Mouse (Mus musculus) natural killer cell, adult 2 months (primary cell): ENCODE measurements around the gene Wfdc3.
"Not testable (repeated sequence)": the region's sequence is repeated elsewhere in the genome, so short reads cannot be mapped to it uniquely, and the experiment has no call there.

Experiments
- DNase-seq, 2 experiments: peaks; one replicate each; pipeline ENCODE4 v3.0.0; 2022; ENCODE audit warnings: low spot score in 2 of 2

Wfdc3 gene

DNA sequence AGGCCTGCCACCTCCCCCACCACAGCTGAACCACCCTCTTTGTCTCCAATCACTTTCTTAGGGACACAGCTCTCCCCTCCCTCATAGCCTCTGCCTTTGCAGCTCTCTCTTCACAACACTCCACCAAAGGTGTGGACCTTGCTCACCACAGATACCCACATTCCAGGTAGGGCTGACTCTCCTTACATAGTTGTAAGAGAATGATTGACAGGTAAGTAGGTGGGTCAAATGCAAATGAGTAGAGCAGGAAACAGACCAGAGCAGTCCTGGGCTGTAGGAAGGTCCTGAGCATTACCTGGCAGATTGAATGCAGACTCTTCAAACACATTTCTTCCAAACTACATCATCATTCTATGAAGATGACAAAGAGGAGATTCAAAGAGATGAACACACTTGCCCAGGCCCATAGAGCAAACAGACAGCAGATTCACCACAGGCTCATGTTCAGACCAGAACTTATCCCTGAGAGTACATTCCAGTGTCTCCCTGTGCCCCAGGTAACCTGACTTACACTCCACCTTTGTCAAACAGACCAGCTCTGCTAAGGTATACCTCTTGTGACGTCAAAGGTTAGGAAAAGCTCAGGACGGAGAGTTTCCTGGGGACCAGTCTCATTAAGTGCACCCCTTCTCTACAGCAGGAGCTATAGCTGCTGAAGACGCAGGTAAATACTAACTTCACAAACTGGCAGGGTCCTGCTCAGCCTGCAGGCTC, 8.2 kb downstream of the Wfdc3 start:
- no peak for DNase-seq

DNA sequence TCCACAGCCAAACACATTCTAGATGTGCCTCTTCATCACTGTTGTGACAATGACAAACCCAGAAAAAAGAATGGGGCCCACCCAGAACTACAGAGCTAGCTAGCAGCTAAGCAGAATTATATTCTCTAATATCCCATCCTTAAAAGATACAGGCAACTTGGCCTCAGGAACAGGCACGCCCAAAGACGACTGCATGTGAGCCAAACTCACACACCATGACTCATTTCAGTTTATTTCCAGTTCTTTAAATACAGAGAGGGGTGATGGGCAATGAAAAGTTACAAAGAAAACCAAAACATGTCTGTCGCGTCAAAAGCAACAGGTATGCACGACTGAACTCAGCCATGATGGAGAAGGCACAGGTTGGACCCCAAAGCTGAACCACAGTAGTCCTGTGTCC, 10.3 kb downstream of the Wfdc3 start:
- no peak for DNase-seq

DNA sequence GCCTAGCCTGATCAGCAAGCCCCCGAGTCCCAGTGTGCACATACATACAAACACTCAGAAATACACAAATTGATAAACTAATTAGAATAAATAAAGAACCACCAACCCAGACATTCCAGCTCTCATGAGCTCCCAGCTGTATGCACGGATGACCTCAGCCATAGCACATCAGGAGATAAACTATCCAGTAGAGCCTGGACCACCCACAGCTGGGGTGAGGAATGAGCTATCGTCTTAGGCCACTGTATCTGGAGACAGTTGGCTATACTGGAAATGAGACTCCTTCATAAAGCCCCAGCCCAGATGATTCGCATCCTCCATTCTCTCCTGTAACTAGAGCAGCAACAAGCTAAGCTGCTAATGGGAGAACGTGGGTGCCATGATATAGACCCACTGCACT, 10.9 kb downstream of the Wfdc3 start:
- no peak for DNase-seq

DNA sequence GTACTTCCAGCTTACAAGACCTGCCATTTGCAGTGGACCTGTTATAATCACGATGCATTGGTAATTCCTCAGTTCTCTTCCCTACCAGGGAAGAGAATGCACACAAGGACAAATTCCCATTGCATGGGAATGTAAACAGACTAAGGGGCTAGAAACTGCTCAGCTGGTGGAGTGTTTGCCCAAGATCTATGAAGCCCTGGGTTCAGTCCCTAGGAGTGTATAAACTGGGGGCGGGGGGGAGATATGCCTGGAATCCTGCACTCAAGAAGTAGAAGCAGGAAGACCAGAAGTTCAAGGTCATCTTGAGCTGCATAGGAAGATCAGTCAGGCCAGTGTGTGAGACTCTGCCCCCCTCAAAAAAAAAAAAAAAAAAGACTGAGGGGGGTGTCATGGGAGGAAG, 12.5 kb downstream of the Wfdc3 start:
- DNase-seq: no peak

DNA sequence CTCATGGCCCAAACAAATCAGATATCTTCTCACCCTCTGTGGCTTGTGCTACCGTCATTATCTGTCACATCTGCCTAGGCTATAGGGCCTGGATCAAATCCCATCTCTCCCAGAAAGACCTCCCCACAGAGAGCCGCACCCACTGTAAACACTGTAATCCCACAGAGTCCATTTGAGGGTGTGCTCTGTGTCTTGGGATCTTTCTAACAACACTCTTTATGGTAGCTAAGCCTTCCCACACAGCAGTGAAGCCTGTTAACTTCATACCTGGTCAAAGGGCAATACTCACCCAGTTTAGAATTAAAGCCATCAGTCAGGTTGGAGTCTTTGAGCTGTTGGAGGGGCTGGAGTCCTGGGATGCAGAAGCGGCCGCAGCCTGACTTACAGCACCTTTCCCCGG, 14.0 kb downstream of the Wfdc3 start:
- no peak for DNase-seq

DNA sequence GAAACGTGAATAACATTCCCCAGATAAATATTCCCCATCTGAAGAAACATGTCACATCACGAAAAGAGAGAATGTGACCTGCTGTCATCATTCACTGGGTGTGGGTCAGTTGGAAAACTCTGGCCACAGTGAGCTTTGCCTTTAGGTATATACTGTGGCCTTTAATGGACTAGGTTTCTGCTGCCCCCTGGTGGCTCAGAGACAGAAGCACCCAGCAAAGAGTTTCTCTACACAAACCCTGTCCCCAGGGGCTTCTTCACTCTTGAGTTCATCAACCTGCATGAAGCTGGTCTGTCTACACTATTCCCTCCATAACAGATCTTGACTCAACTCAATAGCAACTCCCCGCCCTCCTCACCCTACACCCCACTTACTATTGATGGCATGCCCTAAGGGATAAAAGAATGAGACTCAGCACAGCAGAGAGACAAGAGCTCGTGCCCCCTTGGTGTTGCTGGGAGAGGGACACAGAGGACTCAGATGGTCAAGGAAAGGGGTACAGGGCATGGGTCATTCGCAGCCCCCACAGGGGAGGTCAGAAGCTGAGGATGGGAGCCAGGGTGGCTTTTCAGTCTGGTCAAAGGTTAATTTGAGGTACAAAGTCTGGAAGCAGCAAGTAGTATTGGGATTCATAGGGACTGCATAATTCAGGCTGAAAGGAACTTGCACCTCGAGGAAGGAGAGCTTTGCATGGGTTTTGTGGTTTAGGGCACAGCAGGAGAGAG, 19.7 kb downstream of the Wfdc3 start:
- peak; percentile 63 to 72 for DNase-seq

DNA sequence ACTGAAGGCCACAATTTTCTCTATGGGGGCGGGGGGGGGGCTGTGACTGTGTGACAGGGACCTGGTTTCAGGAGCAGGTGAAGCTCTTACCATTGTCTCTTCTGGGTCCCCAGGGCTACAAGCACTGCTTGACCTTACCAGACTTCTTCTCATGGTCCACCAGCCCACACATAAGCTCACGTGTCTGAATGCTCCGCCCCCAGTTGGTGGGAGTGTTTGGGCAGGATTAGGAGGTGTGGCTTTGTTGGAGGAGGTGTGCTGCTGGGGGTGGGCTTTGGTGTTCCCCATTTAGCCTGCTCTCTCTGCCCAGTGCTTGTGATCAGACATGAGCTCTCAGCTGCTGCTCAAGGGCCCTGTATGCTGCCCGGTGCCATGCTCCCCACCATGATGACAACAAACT, 22.5 kb downstream of the Wfdc3 start:
- no peak for DNase-seq

DNA sequence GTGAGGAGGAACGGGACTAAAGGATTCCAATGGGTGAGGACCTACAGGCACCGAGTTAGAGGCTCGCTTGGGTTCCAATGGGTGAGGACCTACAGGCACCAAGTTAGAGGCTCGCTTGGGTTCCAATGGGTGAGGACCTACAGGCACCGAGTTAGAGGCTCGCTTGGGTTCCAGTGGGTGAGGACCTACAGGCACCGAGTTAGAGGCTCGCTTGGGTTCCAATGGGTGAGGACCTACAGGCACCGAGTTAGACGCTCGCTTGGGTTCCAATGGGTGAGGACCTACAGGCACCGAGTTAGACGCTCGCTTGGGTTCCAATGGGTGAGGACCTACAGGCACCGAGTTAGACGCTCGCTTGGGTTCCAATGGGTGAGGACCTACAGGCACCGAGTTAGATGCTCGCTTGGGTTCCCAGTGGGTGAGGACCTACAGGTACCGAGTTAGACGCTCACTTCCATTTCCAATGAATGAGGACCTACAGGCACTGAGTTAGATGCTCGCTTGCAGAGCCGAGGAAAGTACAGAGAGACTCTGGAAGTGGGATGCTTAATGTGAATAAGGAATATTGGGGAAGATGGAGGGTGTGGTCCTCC, 29.4 kb downstream of the Wfdc3 start:
- not testable (repeated sequence) for DNase-seq

DNA sequence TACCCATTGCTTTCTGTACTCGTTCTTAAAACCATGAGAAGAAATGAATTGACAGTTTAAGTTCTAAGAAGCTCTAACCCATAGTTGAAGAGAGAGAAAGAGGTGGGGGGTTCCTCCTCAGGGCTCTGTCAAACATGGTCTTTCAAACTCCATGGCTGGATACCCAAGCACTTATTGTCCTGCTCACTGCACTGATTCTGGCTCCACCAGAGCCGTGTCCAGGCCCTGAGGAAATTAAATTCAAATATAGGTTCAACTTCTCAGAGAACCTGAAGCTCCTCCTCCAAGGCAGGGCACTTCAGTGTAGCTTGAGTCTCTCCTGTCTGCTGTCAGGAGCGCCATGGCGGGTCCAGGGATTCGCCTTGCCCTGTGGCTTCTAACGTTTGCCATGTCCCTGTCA, 30.7 kb downstream of the Wfdc3 start, which contains the start of gene Spint5:
TSS of gene Spint5 (plus strand) at position 301 of the 400 bp plus-strand sequence.
- DNase-seq: no peak

DNA sequence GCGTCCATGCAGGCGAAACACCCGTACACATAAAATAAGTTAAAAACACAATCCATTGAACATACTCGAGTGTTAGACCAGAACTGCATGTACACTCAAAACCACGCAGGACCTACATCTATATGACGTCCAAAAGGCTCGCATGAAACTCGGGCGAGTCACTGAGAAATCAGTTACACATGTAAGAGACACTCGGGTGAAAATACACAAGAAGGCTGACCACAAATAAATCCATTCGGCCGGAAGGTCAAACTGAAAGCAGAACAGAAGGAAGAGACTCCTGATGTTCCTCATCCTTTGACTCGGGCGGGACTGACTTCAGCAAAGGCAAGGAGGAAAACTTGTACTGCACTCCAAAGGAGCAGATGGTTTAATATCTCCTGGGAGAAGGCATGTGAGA, 39.7 kb downstream of the Wfdc3 start:
- no peak for DNase-seq

DNA sequence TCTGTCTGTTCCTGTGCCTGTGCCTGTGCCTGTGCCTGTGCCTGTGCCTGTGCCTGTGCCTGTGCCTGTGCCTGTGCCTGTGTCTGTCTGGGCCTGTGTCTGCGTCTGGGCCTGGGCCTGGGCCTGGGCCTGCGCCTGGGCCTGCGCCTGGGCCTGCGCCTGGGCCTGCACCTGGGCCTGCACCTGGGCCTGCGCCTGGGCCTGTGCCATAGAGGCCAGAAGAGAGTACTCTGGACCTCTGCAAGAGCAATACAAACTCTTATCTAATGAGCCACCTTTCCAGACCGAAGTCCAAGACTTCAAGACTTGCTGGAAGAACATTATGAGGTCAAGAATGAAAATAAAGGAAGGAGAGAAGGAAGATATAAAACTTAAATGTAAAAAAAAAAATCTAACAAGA, 40.4 kb downstream of the Wfdc3 start:
- DNase-seq: no peak

DNA sequence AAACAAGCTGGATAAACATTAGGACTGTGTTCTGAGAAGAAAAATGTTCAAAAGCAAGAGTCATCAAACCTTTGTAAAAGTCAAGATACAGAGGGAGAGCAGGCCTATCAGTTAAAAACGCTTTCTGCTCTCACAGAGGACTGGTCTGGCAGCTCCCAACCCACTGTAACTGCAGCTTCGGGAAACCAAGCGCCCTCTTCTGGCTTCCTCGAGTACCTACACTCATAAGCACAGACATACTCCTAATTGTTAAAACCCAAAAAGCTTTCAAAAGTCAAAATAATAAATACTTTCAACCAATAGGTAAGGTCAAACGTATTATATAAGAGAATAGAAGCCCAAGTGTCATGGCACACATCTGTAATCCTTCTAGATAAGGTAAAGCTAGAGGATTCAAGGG, 41.5 kb downstream of the Wfdc3 start:
- DNase-seq: no peak

DNA sequence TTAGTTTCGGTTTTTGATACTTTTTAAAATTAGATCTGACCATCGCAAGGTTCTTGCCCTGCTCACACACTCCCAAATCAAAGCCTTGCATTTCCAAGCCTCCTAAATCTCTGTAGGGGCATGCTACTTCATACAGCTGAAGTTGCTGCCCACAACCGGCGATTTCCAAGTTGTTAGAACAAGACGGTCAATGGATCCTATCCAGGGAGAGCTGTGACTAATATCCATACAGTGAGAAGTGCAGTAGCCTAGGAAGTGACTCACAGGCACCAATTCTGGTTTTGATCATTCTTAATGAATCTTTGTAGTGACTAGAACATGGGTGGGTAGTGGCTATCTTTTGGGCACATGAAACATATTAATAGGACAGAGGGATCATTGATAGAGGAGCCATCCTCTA, 44.0 kb downstream of the Wfdc3 start:
- DNase-seq: no peak

DNA sequence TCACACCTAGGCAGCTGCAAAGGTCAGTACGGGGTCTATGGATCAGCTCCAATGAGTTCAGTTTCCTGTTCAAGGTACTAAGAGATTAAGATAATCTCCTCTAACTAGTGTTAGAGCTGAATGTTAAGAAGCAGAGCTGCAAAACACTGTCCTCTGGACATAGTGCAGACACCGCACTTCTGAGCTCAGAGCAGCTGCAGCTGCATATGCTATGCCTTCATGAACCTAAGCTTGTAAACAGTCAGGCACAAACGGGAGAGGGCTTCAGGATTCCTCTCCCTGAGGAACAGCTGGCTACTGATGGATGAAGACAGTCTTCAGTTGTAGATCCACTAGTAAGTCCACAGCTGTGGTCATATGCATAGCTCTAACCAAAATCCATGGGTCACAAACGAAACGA, 44.8 kb downstream of the Wfdc3 start:
- DNase-seq: no peak

DNA sequence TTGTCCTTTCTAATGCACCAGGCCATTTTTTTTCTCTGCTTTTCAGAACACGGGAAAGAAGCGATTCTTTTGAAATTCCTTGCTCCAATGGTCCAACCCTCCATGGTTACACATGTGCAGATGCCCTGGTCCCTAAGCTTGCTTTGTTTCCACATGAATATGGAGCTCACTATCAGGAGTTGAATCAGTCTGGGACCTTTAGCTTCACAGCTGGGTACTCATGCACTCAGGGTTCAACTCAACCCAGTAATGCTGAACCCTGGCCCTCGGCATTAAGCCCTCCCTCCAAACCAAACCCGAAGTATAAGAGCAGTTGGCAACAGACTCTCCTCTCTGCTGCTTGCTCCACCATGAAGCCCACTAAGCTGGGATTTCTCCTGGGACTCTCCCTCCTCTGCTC, 47.5 kb downstream of the Wfdc3 start, which contains the start of gene Spint4:
TSS of gene Spint4 (plus strand) at position 301 of the 400 bp plus-strand sequence.
- DNase-seq: no peak

DNA sequence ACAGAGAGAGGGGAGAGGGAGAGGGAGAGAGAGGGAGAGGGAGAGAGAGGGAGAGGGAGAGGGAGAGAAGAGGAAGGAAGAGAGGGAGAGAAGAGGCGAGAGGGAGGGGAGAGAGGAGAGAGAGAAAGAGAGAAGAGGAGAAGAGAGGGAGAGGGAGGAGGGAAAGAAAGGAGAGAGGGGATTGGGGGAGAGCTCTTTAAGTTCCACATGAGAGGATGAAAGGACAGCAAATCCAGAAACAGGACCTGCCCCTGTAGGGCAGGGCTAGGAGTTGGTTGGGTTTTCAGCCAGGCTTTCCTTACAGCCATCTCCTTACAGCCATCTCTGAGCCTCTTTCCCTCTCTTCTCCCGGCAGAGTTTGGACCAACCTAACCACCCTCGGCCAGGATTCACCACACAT, 60.9 kb downstream of the Wfdc3 start, which contains the start of gene Wfdc13:
TSS of gene Wfdc13 (plus strand) at position 301 of the 400 bp plus-strand sequence.
- no peak for DNase-seq
